Mouse (Mus musculus): ENCODE measurements around the gene Fchsd2. TPM values are rescaled to one million over a fixed set of nuclear protein-coding genes. Genes with fewer than 3 reads are reported as not detected.
A peak's percentile ranks its signal among the peaks of the same experiment; 100 is the strongest.

The Fchsd2 gene
- polyA plus RNA-seq, 1 experiment from 2014 or later, result 8.0 TPM

DNA sequence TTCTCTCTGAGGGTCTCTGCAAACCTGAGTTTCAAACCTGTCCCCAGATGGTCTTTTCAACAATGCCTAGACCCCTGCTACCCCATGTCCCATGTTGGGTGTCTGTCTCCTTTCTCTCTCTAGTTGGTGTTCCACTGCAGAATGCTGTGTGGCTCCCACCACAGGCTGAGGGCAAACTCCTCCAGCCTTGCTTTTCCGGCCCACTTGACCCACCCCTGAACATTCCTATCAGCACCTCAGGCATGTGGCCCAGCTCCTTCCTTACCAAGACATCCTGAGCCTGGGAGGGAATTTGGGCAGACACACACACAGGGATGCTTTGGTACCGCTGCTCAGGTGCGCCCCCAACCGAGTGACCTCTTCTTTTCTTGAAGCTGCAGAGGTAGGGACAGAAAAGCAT lies 200.9 kb downstream of the Fchsd2 start:
- Histone ChIP-seq H3K36me3 (peaks cover 11% of the 10 kb centered on the region), H3K9me3 (replicated peaks) (no peaks in the 10 kb centered on the region), H3K27ac (no peak overlapping the region), H3K4me3 (no peak overlapping the region), H3K9ac (no peak overlapping the region), H3K4me1 (peaks cover 12% of the 10 kb centered on the region), H3K27me3 (replicated peaks) (peaks cover 34% of the 10 kb centered on the region), H3K4me2 (no peak overlapping the region)
- no peak for ATAC-seq
- WGBS (ENCODE audit: insufficient replicate concordance), result 58% methylated on average over 4 of the region's 4 CpGs

- no peak overlapping the region for H3K4me3 ChIP-seq
- H3K36me3 ChIP-seq, result peaks cover 1% of the 10 kb centered on the region
- H3K27me3 ChIP-seq (replicated peaks), result peaks cover 52% of the 10 kb centered on the region
- no peaks in the 10 kb centered on the region for H3K9me3 ChIP-seq (replicated peaks)
- H3K9ac ChIP-seq, result no peak overlapping the region
- H3K27ac ChIP-seq, result no peak overlapping the region
- no peak for ATAC-seq
- 59% methylated on average over 1 of the region's 1 CpGs for WGBS (ENCODE audit: insufficient replicate concordance)
- no peak overlapping the region for H3K4me2 ChIP-seq
- H3K4me1 ChIP-seq, result peaks cover 19% of the 10 kb centered on the region
Observed at GRCm38 (mm10) chr7:101295438-101295837, 202.8 kb downstream of the Fchsd2 start.

DNA sequence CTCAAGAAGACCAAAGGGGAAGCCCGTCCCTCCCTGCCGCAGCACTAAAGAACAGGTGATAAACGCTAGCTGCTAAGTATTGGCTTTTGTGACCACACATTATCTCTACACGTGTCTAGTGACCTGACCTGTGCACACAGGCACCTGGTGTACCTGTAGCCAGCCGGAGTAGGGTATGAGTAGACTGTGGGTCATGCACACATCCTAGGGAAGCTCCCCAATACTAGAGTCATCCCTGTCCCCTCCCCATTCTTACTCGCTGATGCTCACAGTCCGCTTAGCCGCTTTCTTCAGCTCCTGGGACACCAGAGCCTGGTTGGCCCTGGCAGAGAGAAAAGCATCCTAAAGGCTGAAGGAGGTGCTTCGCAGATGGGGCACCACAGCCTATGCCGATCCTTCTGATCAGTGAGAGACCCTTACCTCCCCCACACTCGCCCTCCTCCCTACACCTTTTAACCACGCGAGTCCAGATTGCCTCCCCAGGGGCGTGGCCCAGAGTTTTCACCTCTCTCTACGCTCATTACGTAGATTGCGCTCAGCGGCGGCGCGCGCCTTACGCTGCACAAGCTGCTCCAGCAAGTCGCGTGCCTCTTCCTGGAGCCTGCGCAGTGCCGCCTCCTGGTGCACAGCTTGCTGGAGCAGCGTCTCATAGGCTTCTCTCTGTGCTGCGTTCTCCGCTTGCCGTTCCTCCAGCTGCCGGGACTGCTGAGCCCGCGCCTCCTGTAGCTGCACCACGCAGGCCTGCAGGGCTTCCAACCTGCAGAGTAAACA lies 203.8 kb downstream of the Fchsd2 start:
- peak overlapping the region; percentile 59 for H3K4me2 ChIP-seq
- peaks cover 29% of the 10 kb centered on the region for H3K4me1 ChIP-seq
- H3K36me3 ChIP-seq, result no peaks in the 10 kb centered on the region; the same call in 1 of the 2 replicates
- H3K27me3 ChIP-seq (replicated peaks), result peaks cover 62% of the 10 kb centered on the region
- ATAC-seq, result peak; percentile 52
- WGBS (ENCODE audit: insufficient replicate concordance), result 18% methylated on average over 35 of the region's 35 CpGs
- H3K9me3 ChIP-seq (replicated peaks), result no peaks in the 10 kb centered on the region
- no peak overlapping the region; the same call in 1 of the 2 replicates for H3K9ac ChIP-seq
- no peak overlapping the region for H3K27ac ChIP-seq
- H3K4me3 ChIP-seq, result peak overlapping the region; percentile 25

GRCm38 (mm10) chr7:101297023-101297405 lies 204.4 kb downstream of the Fchsd2 start:
- Histone ChIP-seq H3K27ac (no peak overlapping the region), H3K4me2 (peak overlapping the region; percentile 59), H3K4me3 (peak overlapping the region; percentile 25), H3K36me3 (no peaks in the 10 kb centered on the region; the same call in 1 of the 2 replicates), H3K27me3 (replicated peaks) (peaks cover 67% of the 10 kb centered on the region), H3K4me1 (peaks cover 34% of the 10 kb centered on the region), H3K9ac (peak overlapping the region; percentile 39; the same call in 1 of the 2 replicates), H3K9me3 (replicated peaks) (no peaks in the 10 kb centered on the region)
- WGBS (ENCODE audit: insufficient replicate concordance), result 41% methylated on average over 8 of the region's 8 CpGs
- no peak for ATAC-seq

DNA sequence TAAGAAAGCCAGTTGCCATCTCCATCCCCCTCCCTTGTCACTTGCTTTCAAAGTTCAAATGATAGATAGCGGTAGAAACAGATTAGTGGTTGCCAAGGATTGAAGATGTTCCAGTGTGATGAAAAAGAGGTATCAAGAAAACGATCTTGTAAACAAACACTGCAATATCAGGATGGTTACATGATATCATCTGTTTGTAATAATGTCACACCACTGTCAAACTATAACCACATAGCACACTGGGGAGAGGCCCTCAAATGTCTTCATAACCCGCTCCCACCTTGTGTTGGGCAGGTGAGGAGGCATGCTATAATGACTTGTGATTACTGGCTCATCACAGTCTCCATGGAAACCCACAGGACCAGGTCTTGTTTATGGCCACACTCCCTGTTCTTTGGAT lies 205.7 kb downstream of the Fchsd2 start:
- H3K4me2 ChIP-seq, result no peak overlapping the region
- WGBS (ENCODE audit: insufficient replicate concordance), result 74% methylated on average over 3 of the region's 3 CpGs
- H3K9ac ChIP-seq, result no peak overlapping the region
- no peak overlapping the region for H3K4me3 ChIP-seq
- no peak for ATAC-seq
- H3K27me3 ChIP-seq (replicated peaks), result peaks cover 70% of the 10 kb centered on the region
- H3K9me3 ChIP-seq (replicated peaks), result no peaks in the 10 kb centered on the region
- peaks cover 42% of the 10 kb centered on the region for H3K4me1 ChIP-seq
- no peak overlapping the region for H3K27ac ChIP-seq
- no peaks in the 10 kb centered on the region for H3K36me3 ChIP-seq

DNA sequence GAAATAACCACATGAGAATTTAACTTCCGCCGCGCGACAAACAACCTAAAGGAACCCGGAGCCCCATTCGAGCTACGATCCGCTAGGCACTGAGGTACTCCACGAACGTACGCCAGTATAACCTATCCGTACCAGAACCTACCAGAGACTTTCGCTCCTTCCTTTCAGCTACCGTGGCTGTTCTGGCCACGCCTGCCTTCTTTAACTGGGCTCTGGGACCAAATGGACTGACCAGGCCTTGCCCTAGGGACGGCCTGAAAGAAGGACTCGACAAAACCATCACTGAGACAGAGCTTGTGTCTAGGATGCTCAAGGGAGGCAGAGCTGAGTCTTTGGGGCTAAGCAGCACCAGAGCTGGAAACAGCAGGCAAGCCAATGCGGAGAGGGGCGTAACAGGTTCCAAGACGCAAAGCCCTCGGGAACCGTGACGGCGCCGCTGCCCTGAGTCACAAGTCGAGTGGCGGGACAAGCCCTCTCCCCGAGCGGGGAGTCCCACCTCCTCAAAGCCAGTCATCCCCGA lies 208.8 kb downstream of the Fchsd2 start:
- 2% methylated on average over 30 of the region's 30 CpGs for WGBS (ENCODE audit: insufficient replicate concordance)
- peak; percentile 6; the same call in 1 of the 2 replicates for ATAC-seq
- peak overlapping the region; percentile 54; the same call in 1 of the 2 replicates for H3K27ac ChIP-seq
- H3K9ac ChIP-seq, result peak overlapping the region; percentile 63
- H3K4me2 ChIP-seq, result peak overlapping the region; percentile 97
- H3K36me3 ChIP-seq, result no peaks in the 10 kb centered on the region
- peaks cover 38% of the 10 kb centered on the region for H3K4me1 ChIP-seq
- no peaks in the 10 kb centered on the region for H3K9me3 ChIP-seq (replicated peaks)
- H3K4me3 ChIP-seq, result peak overlapping the region; percentile 69
- peaks cover 58% of the 10 kb centered on the region for H3K27me3 ChIP-seq (replicated peaks)

GRCm38 (mm10) chr7:101301881-101302456 lies 209.3 kb downstream of the Fchsd2 start, which contains the start of gene Atg16l2:
Gene Atg16l2, minus strand, starts transcription at chr7:101302251.
- Histone ChIP-seq H3K27me3 (replicated peaks) (peaks cover 53% of the 10 kb centered on the region), H3K9me3 (replicated peaks) (no peaks in the 10 kb centered on the region), H3K36me3 (no peaks in the 10 kb centered on the region), H3K4me3 (peak within 1 kb of the TSS; percentile 69), H3K9ac (peak within 1 kb of the TSS; percentile 63), H3K4me2 (peak within 1 kb of the TSS; percentile 97), H3K27ac (peak within 1 kb of the TSS; percentile 54; the same call in 1 of the 2 replicates), H3K4me1 (peaks cover 33% of the 10 kb centered on the region)
- under 1% methylated on average over 39 of the region's 39 CpGs for WGBS (ENCODE audit: insufficient replicate concordance)
- ATAC-seq, result peak; percentile 86

- H3K9me3 ChIP-seq (replicated peaks), result no peaks in the 10 kb centered on the region
- H3K4me2 ChIP-seq, result peak overlapping the region; percentile 97
- WGBS (ENCODE audit: insufficient replicate concordance), result 48% methylated on average over 7 of the region's 7 CpGs
- H3K4me1 ChIP-seq, result peaks cover 30% of the 10 kb centered on the region
- no peaks in the 10 kb centered on the region for H3K36me3 ChIP-seq
- H3K27ac ChIP-seq, result no peak overlapping the region
- peaks cover 46% of the 10 kb centered on the region for H3K27me3 ChIP-seq (replicated peaks)
- ATAC-seq, result no peak
- H3K4me3 ChIP-seq, result peak overlapping the region; percentile 69
- no peak overlapping the region for H3K9ac ChIP-seq
Observed at GRCm38 (mm10) chr7:101302691-101303090, 210.0 kb downstream of the Fchsd2 start.

- Histone ChIP-seq H3K4me2 (no peak overlapping the region), H3K4me3 (no peak overlapping the region), H3K27ac (no peak overlapping the region), H3K9ac (no peak overlapping the region), H3K4me1 (peaks cover 27% of the 10 kb centered on the region), H3K9me3 (replicated peaks) (no peaks in the 10 kb centered on the region), H3K36me3 (no peaks in the 10 kb centered on the region), H3K27me3 (replicated peaks) (peaks cover 4% of the 10 kb centered on the region)
- WGBS (ENCODE audit: insufficient replicate concordance), result 32% methylated on average over 2 of the region's 2 CpGs
- ATAC-seq, result no peak
Observed at GRCm38 (mm10) chr7:101306841-101307240, 214.2 kb downstream of the Fchsd2 start.

DNA sequence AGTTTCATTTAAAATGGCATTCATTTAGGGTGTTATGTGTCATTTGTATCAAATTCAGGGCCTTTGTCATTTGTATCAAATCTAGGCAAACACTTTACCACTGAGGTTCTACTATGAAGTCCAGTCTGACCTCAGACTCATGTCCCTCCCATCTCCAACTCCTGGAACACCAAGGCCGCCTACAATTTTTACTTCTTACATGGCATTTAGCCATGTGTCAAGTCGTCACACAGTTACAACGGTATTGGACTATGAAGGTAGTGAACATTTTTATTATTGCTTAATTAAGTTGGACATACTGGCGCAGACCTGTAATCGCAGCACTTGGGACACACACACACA lies 217.3 kb downstream of the Fchsd2 start:
- H3K4me1 ChIP-seq, result peaks cover 35% of the 10 kb centered on the region
- 39% methylated on average over 5 of the region's 5 CpGs for WGBS (ENCODE audit: insufficient replicate concordance)
- peak overlapping the region; percentile 78 for H3K9ac ChIP-seq
- H3K27ac ChIP-seq, result peak overlapping the region; percentile 93
- no peaks in the 10 kb centered on the region for H3K27me3 ChIP-seq (replicated peaks)
- H3K36me3 ChIP-seq, result no peaks in the 10 kb centered on the region
- no peaks in the 10 kb centered on the region for H3K9me3 ChIP-seq (replicated peaks)
- ATAC-seq, result no peak; the same call in 1 of the 2 replicates
- H3K4me2 ChIP-seq, result peak overlapping the region; percentile 74
- peak overlapping the region; percentile 68 for H3K4me3 ChIP-seq

GRCm38 (mm10) chr7:101310327-101311028 lies 217.8 kb downstream of the Fchsd2 start:
- peak overlapping the region; percentile 68 for H3K4me3 ChIP-seq
- no peaks in the 10 kb centered on the region for H3K27me3 ChIP-seq (replicated peaks)
- under 1% methylated on average over 43 of the region's 43 CpGs for WGBS (ENCODE audit: insufficient replicate concordance)
- no peaks in the 10 kb centered on the region for H3K9me3 ChIP-seq (replicated peaks)
- peak; percentile 97 for ATAC-seq
- peak overlapping the region; percentile 78 for H3K9ac ChIP-seq
- peak overlapping the region; percentile 93 for H3K27ac ChIP-seq
- H3K4me1 ChIP-seq, result peaks cover 40% of the 10 kb centered on the region
- H3K4me2 ChIP-seq, result peak overlapping the region; percentile 74
- H3K36me3 ChIP-seq, result no peaks in the 10 kb centered on the region

Data from liver, embryonic 12.5 days (tissue).